Mouse (Mus musculus) left cerebral cortex, adult 6 months (tissue): Measurements from ENCODE around the gene Apmap. TPM values are rescaled to one million over a fixed set of nuclear protein-coding genes. Genes with fewer than 3 reads are reported as not detected.

Experiments
- long read RNA-seq, 2 experiments: library from polyadenylated mRNA; unstranded; transcript quantifications; one replicate each; pipeline ENCODE4 v2.0.0; 2019 to 2020
- polyA plus RNA-seq: library from polyadenylated mRNA; unstranded; fragments of <200 nt; fragmentation: Nextera tagmentation; gene quantifications from 2 replicates; pipeline ENCODE4 v1.2.3, GENCODE M21; 2021

The Apmap gene
- 36.9 and 48.1 TPM in 2 replicates for polyA plus RNA-seq
- long read RNA-seq, experiment 1, transcript Apmap-201 (9 exons, 2,235 nt), result major isoform, 223 of 246 reads
- long read RNA-seq, experiment 1, partial matches to known transcripts, result 6 of 246 reads
- long read RNA-seq, experiment 1, other reads (novel, unspliced or antisense), result 17 of 246 reads
- long read RNA-seq, experiment 2, transcript Apmap-201 (9 exons, 2,235 nt), result major isoform, 50 of 68 reads
- long read RNA-seq, experiment 2, partial matches to known transcripts, result 12 of 68 reads
- long read RNA-seq, experiment 2, other reads (novel, unspliced or antisense), result 6 of 68 reads

GRCm38 (mm10) chr2:150608087-150608799 lies at the start of gene Apmap:
Gene Apmap, minus strand, starts transcription at chr2:150608567.

DNA sequence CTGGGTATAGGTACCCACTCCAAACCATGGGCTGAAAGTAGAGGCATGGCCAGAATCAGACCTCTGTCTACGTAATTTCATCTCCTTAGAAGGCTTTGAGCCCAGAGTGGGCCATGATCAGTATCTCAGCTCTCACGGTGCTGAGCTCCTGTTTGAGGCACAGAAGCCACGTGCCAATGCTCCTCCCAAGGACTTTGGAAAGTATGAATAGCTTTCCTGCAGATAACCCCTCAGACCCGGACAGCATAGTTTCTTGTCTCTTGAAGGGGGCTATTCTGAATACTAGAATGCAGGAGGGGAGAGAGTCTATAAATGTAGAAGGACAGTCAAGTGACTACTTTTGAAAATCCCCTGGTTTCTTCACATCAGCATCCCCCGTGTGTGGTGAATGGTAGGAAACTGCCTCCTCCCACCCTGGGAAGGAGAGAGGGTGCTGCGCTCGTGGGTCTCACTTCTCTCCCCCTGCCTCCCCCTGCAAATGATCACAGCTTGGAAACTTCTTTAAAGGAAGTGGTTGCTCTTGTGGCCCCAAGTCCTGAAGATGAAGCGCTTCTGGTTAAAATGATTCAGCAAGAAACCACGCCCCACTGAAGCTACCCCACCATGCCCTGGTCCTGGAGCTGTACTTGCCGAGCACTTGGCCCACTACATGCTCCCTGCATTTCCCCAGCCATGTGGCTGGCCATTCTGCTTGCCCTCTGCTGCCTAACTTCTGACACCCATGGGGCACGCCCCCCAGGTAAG lies 38.3 kb downstream of the Apmap start, which contains the start of gene Cst7:
Cst7 (plus strand) TSS at position 569 of the 744 bp plus-strand sequence.

Other genes starting within 250 kb of the Apmap start
- 3.2 and 5.0 TPM in 2 replicates for gene 3300002I08Rik, start 245.8 kb downstream of the Apmap start, polyA plus RNA-seq
- gene Zfp442, start 157.1 kb downstream of the Apmap start, polyA plus RNA-seq, result 2.5 and 3.4 TPM in 2 replicates
- gene Zfp345, start 123.5 kb downstream of the Apmap start, polyA plus RNA-seq, result not detected in 2 replicates
- 0.76 and 1.3 TPM in 2 replicates for gene Cst7, start 38.2 kb downstream of the Apmap start, polyA plus RNA-seq
- gene Acss1, start 59.9 kb upstream of the Apmap start, polyA plus RNA-seq, result 18.1 and 28.1 TPM in 2 replicates
- gene Vsx1, start 80.8 kb upstream of the Apmap start, polyA plus RNA-seq, result 0.04 TPM in 1 of 2 replicates, not detected in the other
- gene Entpd6, start 140.5 kb upstream of the Apmap start, polyA plus RNA-seq, result 30.9 and 36.1 TPM in 2 replicates
- gene Pygb, start 178.2 kb upstream of the Apmap start, polyA plus RNA-seq, result 74.6 and 89.8 TPM in 2 replicates